Mouse (Mus musculus) ES-Bruce4 (cell line): ENCODE measurements around the gene Gm10338.
"Not testable (repeated sequence)": the region's sequence is repeated elsewhere in the genome, so short reads cannot be mapped to it uniquely, and the experiment has no call there.

Experiments used
- CTCF ChIP-seq: IDR thresholded peaks from one replicate; pipeline ENCODE4 v1.8.1; 2011; ENCODE audit warnings: low read depth, low read length
- EP300 ChIP-seq: IDR thresholded peaks from 2 replicates; pipeline ENCODE4 v1.6.1; 2011; ENCODE audit warnings: low read depth, low read length; ENCODE audit not compliant: insufficient read depth
- POLR2A ChIP-seq: IDR thresholded peaks from one replicate; pipeline ENCODE4 v1.8.1; 2011; ENCODE audit warnings: low read length; ENCODE audit not compliant: insufficient read depth

DNA sequence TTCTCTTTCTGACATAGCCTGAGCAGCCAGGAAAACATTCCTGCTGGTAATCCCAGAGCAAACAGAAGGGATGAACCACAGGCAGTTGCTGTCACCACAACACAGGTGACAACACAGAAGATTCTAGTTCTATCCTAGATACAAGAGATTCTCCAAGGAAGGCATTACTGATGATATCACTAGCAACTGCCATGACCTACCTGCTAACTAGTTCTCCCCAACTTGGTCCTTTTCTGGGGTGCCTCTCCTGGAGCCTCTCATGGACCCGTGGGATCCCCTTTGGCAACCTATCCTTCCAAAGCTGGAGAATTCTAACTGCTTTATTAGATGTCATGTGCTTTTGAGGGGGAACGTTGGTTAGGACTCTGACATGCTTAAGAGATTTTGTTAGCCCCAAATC, at the start of gene Gm10338:
- not testable (repeated sequence) for TF ChIP-seq EP300, CTCF, POLR2A
